ENCODE assay signal across 10 mouse cellular contexts in genomic region chr16:22955397-22956084, GRCm38 (mm10). TPM values are rescaled to one million over a fixed set of nuclear protein-coding genes. Genes with fewer than 3 reads are reported as not detected.
DNase-seq lines count a peak whose midpoint lies in the region; ATAC-seq lines count a peak whose summit lies in the region.
"Had no signal": no experiment of that assay in that cellular context is flagged by ENCODE, and none has a peak within 500 bp of the region (broad histone marks: within the 10 kb centered on the region; RNA-seq: fewer than 3 reads in every experiment).

No protein-coding gene starts in this region.

- H3K27ac ChIP-seq in heart, embryonic 10.5 days, result no peak overlapping the region
- H3K27ac ChIP-seq in embryonic facial prominence, embryonic 12.5 days, result no peak overlapping the region
- no peak overlapping the region for H3K27ac ChIP-seq in midbrain, embryonic 14.5 days (replicated peaks; ENCODE audit: low read depth, low read length)

- H3K4me1 ChIP-seq in heart, embryonic 10.5 days, result peaks cover 4% of the 10 kb centered on the region; the same call in 1 of the 2 replicates
- no peaks in the 10 kb centered on the region for H3K4me1 ChIP-seq in embryonic facial prominence, embryonic 12.5 days
- H3K4me1 ChIP-seq in midbrain, embryonic 14.5 days (ENCODE audit: control insufficient read depth, insufficient read depth, low read length), result no peaks in the 10 kb centered on the region

- H3K36me3 ChIP-seq in heart, embryonic 10.5 days, result no peaks in the 10 kb centered on the region
- H3K36me3 ChIP-seq in embryonic facial prominence, embryonic 12.5 days, result no peaks in the 10 kb centered on the region
- H3K36me3 ChIP-seq in midbrain, embryonic 14.5 days (ENCODE audit: control insufficient read depth, insufficient read depth, low read length), result no peaks in the 10 kb centered on the region

- H3K27me3 ChIP-seq in heart, embryonic 10.5 days (ENCODE audit: insufficient read depth, poor library complexity, severe bottlenecking), result no peaks in the 10 kb centered on the region
- no peaks in the 10 kb centered on the region for H3K27me3 ChIP-seq in embryonic facial prominence, embryonic 12.5 days
- H3K27me3 ChIP-seq in midbrain, embryonic 14.5 days (ENCODE audit: control insufficient read depth, insufficient read depth, low read length), result no peaks in the 10 kb centered on the region

- peak; percentile 56 for DNase-seq in heart, embryonic 10.5 days (ENCODE audit: low spot score)
- no peak for DNase-seq in heart, adult 18-20 months
- DNase-seq in R1 (ENCODE audit: low read depth, low spot score), result peak; percentile 98
- DNase-seq in midbrain, embryonic 14.5 days, result peak; percentile 53
- DNase-seq in frontal cortex, postnatal 36 days (ENCODE audit: low spot score in 2 of 2), result no peak
- no peak for DNase-seq in layer of hippocampus, adult 8-10 months (ENCODE audit: low spot score in 2 of 2)
- DNase-seq in spleen, postnatal 4 days (ENCODE audit: low spot score in 2 of 2), result no peak
- DNase-seq: B cell, adult 2 months had no signal

- no peaks in the 10 kb centered on the region for H3K9me3 ChIP-seq in heart, embryonic 10.5 days
- no peaks in the 10 kb centered on the region for H3K9me3 ChIP-seq in embryonic facial prominence, embryonic 12.5 days
- H3K9me3 ChIP-seq in midbrain, embryonic 14.5 days (ENCODE audit: control insufficient read depth, low read length), result no peaks in the 10 kb centered on the region

- no peak overlapping the region for H3K4me2 ChIP-seq in embryonic facial prominence, embryonic 12.5 days (replicated peaks)
- peak overlapping the region; percentile 18 for H3K4me2 ChIP-seq in midbrain, embryonic 14.5 days (ENCODE audit: low read length)

- H3K9ac ChIP-seq in embryonic facial prominence, embryonic 12.5 days, result no peak overlapping the region
- no peak overlapping the region for H3K9ac ChIP-seq in midbrain, embryonic 14.5 days (replicated peaks; ENCODE audit: low read length)

- H3K4me3 ChIP-seq in heart, embryonic 10.5 days, result no peak overlapping the region
- H3K4me3 ChIP-seq in embryonic facial prominence, embryonic 12.5 days, result no peak overlapping the region
- H3K4me3 ChIP-seq in midbrain, embryonic 14.5 days (replicated peaks; ENCODE audit: low read depth, low read length), result no peak overlapping the region

- ATAC-seq in embryonic facial prominence, embryonic 12.5 days (ENCODE audit: insufficient number of reproducible peaks, insufficient read depth, low FRiP score, low TSS enrichment), result peak; percentile 28; the same call in 1 of the 2 replicates
- ATAC-seq in midbrain, embryonic 14.5 days (ENCODE audit: low FRiP score, low TSS enrichment), result 0 out of 2 replicates have a peak, but pooled peaks have one; percentile 37

- 66% methylated on average over 13 of the region's 13 CpGs for WGBS in heart, embryonic 10.5 days
- WGBS in embryonic facial prominence, embryonic 12.5 days, result 46% methylated on average over 13 of the region's 13 CpGs
- WGBS in midbrain, embryonic 14.5 days, result 34% methylated on average over 13 of the region's 13 CpGs

RNA-seq across cellular contexts. Expression of gene Hrg, which starts 4.7 kb away (rescaled TPM):
- polyA plus RNA-seq in heart, embryonic 10.5 days (2016; fragmentation: Nextera tagmentation; extraction: Ambion mirVana), result 0.08 TPM in 1 of 2 replicates, not detected in the other
- total RNA-seq in heart, adult 18-20 months (2021), result not detected
- not detected in 2 replicates for polyA plus RNA-seq in embryonic facial prominence, embryonic 12.5 days (2016; fragmentation: Nextera tagmentation; extraction: Ambion mirVana)
- polyA plus RNA-seq in midbrain, embryonic 14.5 days (2014; fragmentation: Nextera tagmentation; extraction: Ambion mirVana), result 0.12 and 0.28 TPM in 2 replicates
- total RNA-seq in layer of hippocampus, adult 8-10 months (2022), result not detected
- polyA plus RNA-seq: heart, postnatal 0 days had no signal

RNA-seq across cellular contexts. Expression of gene Fetub, which starts 37.4 kb away (rescaled TPM):
- 0.12 TPM in 1 of 2 replicates, not detected in the other for polyA plus RNA-seq in heart, embryonic 10.5 days (2016; fragmentation: Nextera tagmentation; extraction: Ambion mirVana)
- 1 to 10 TPM in 1 of 2 experiments, under 1 TPM in 1; 0.37 to 2.3 TPM for total RNA-seq in heart, adult 18-20 months (2021)
- not detected in 2 replicates for polyA plus RNA-seq in embryonic facial prominence, embryonic 12.5 days (2016; fragmentation: Nextera tagmentation; extraction: Ambion mirVana)
- polyA plus RNA-seq in midbrain, embryonic 14.5 days (2014; fragmentation: Nextera tagmentation; extraction: Ambion mirVana), result not detected in 2 replicates
- total RNA-seq in layer of hippocampus, adult 8-10 months (2022), result under 1 TPM in 3 of 4 experiments, not detected in 1; 0.39 to 0.70 (median 0.41) TPM
- polyA plus RNA-seq: heart, postnatal 0 days had no signal

Comparison
In these comparisons a context has a peak if more than half of its experiments do, and no peak if none do; other contexts are left out.
1. DNase-seq: peak in heart, embryonic 10.5 days (single experiment), R1 (single experiment) and midbrain, embryonic 14.5 days (single experiment); none in heart, adult 18-20 months (0 of 2), frontal cortex, postnatal 36 days (0 of 2), layer of hippocampus, adult 8-10 months (0 of 2) and spleen, postnatal 4 days (0 of 2).